Mouse (Mus musculus) embryonic facial prominence, embryonic 14.5 days (tissue): ENCODE results near the gene Fam198b. TPM values are rescaled to one million over a fixed set of nuclear protein-coding genes. Genes with fewer than 3 reads are reported as not detected.

Source experiments
- ATAC-seq: fragments of 200-750 bp; cut with Nextera tagmentation; 2 replicates; pipeline ENCODE4 v1.8.0; 2017; ENCODE audit warnings: low read depth, moderate number of reproducible peaks, moderate TSS enrichment
- DNase-seq: peaks from one replicate; pipeline ENCODE4 v3.0.0-alpha.2; 2015; ENCODE audit warnings: low spot score
- H3K27ac ChIP-seq: fragments of 300-500 bp; sonication (generic); replicated peaks from 2 replicates; pipeline ENCODE4 v1.5.1; 2014; ENCODE audit warnings: low read depth, mild to moderate bottlenecking, low read length, moderate library complexity
- H3K27me3 ChIP-seq: fragments of 300-500 bp; sonication (generic); replicated peaks from 2 replicates; pipeline ENCODE4 v1.6.1; 2014; ENCODE audit warnings: low read length; ENCODE audit not compliant: control insufficient read depth, insufficient read depth
- H3K36me3 ChIP-seq: fragments of 300-500 bp; sonication (generic); 2 replicates; pipeline ENCODE4 v1.6.1; 2014; ENCODE audit warnings: low read length, mixed read lengths; ENCODE audit not compliant: control insufficient read depth, insufficient read depth
- H3K4me1 ChIP-seq: fragments of 300-500 bp; sonication (generic); 2 replicates; pipeline ENCODE4 v1.6.1; 2014; ENCODE audit warnings: antibody characterized with exemption, low read length; ENCODE audit not compliant: control insufficient read depth, insufficient read depth
- H3K4me2 ChIP-seq: fragments of 300-500 bp; sonication (generic); 2 replicates; pipeline ENCODE4 v1.6.1; 2014; ENCODE audit warnings: low read depth, mild to moderate bottlenecking, low read length, moderate library complexity, mixed read lengths
- H3K4me3 ChIP-seq: fragments of 300-500 bp; sonication (generic); 2 replicates; pipeline ENCODE4 v1.5.1; 2014; ENCODE audit warnings: low read depth, mild to moderate bottlenecking, low read length
- H3K9ac ChIP-seq: fragments of 300-500 bp; sonication (generic); 2 replicates; pipeline ENCODE4 v1.6.1; 2014; ENCODE audit warnings: low read depth, mild to moderate bottlenecking, low read length, moderate library complexity, mixed read lengths
- H3K9me3 ChIP-seq: fragments of 300-500 bp; sonication (generic); 2 replicates; pipeline ENCODE4 v1.6.1; 2016; ENCODE audit warnings: low read length; ENCODE audit not compliant: control insufficient read depth
- WGBS: fragments of 180-500 bp; shearing (Covaris S2); extraction: QIAGEN DNeasy Blood & Tissue Kit; methylation state at CpG from one replicate; pipeline ENCODE4 v1.1.7; 2014; 5-methylcytosine and 5-hydroxymethylcytosine counted together
- polyA plus RNA-seq: library from polyadenylated mRNA; unstranded; fragments of >200 nt; fragmentation: Nextera tagmentation; extraction: Ambion mirVana; gene quantifications from 2 replicates; pipeline ENCODE4 v1.2.1, GENCODE M21; 2014

Gene Fam198b
- polyA plus RNA-seq, 1 experiment from 2014 or later, result 9.4 TPM

DNA sequence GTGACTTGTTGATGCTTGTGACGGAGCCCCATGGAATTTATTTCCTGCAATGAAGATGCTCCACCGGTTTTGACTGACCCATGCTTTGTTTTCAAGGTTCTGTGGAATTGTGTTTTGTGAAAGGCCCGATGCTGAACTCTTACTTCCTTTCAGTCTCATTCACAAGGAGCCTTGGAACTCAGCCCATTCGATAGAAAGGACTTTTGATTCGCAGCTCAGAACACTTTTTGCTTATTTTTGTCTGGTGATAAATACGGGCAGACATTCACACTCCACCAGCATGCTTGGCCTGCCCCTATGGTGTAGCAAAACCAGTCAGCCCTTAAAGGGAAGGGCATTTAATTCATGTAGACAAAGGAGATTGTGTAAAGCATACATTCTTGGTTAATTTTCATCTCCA, 19.5 kb downstream of the Fam198b start:
- ATAC-seq, result peak; percentile 58; the same call in 1 of the 2 replicates
- H3K27me3 ChIP-seq, result no peaks in the 10 kb centered on the region
- DNase-seq, result peak; percentile 68
- no peak overlapping the region for H3K27ac ChIP-seq
- H3K36me3 ChIP-seq, result no peaks in the 10 kb centered on the region
- H3K4me1 ChIP-seq, result 0 out of 2 replicates have a peak, but pooled peaks cover 4% of the 10 kb centered on the region
- H3K4me3 ChIP-seq, result no peak overlapping the region
- H3K9ac ChIP-seq, result no peak overlapping the region
- WGBS, result 60% methylated on average over 6 of the region's 6 CpGs
- no peaks in the 10 kb centered on the region for H3K9me3 ChIP-seq
- no peak overlapping the region for H3K4me2 ChIP-seq

DNA sequence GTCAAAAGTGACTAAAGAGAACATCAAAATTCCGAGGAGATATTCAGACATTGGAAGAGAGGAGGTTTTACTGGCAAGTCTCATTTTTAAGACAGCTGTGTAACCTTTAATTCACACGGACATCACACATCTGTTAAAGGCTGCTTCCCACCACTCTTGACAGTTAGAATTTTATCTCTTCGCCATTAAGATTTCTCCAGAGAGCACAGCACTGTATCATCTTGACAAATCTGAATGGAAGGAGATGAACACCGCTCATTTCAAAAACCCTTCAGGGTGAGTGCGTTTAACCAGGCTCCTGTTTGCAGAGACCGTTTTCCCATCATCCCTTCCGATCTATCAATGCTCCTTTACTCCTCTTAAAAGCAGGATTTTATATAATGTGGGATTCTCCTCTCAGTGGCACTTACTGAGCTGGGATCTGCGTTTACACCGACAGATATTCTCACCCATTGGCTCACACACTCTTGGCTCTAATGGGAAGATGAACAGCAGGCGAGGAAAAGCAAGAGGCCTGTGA, 20.0 kb downstream of the Fam198b start:
- Histone ChIP-seq H3K9ac (no peak overlapping the region), H3K4me2 (no peak overlapping the region), H3K36me3 (no peaks in the 10 kb centered on the region), H3K4me3 (no peak overlapping the region), H3K4me1 (0 out of 2 replicates have a peak, but pooled peaks cover 4% of the 10 kb centered on the region), H3K9me3 (no peaks in the 10 kb centered on the region), H3K27me3 (no peaks in the 10 kb centered on the region), H3K27ac (no peak overlapping the region; the same call in 1 of the 2 replicates)
- WGBS, result 73% methylated on average over 10 of the region's 10 CpGs
- ATAC-seq, result no peak
- DNase-seq, result no peak

- no peaks in the 10 kb centered on the region for H3K27me3 ChIP-seq
- H3K4me1 ChIP-seq, result 0 out of 2 replicates have a peak, but pooled peaks cover 4% of the 10 kb centered on the region
- no peaks in the 10 kb centered on the region for H3K36me3 ChIP-seq
- ATAC-seq (no peak), DNase-seq (no peak)
- H3K4me2 ChIP-seq, result no peak overlapping the region
- no peaks in the 10 kb centered on the region for H3K9me3 ChIP-seq
- no peak overlapping the region for H3K27ac ChIP-seq
- H3K4me3 ChIP-seq, result no peak overlapping the region
- H3K9ac ChIP-seq, result no peak overlapping the region
Measured at GRCm38 (mm10) chr3:79905397-79905796, 21.1 kb downstream of the Fam198b start.

GRCm38 (mm10) chr3:79906250-79907045, 22.1 kb downstream of the Fam198b start:
- no peaks in the 10 kb centered on the region for H3K36me3 ChIP-seq

DNA sequence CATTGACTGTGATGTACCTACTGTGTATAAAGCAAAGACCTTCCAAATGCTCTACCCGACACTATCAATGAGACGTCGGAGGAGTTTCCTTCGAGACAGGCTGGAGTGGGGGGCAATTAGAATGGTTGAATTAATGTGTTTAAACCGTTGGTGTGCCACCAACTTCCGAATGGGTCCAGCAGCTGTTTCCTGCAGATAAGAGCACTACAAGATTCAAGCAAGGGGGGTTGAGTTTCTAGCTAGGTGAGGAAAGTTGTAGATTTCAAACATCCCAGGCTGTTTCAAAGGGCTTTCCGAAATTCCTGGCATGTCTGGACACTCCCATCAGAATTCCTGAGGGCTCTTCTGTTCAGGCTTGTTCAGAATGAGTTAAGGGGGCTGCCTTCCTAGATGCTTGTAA, 22.9 kb downstream of the Fam198b start:
- Histone ChIP-seq H3K4me2 (no peak overlapping the region), H3K27me3 (no peaks in the 10 kb centered on the region), H3K36me3 (no peaks in the 10 kb centered on the region), H3K4me3 (no peak overlapping the region), H3K27ac (no peak overlapping the region; the same call in 1 of the 2 replicates), H3K9me3 (no peaks in the 10 kb centered on the region), H3K9ac (no peak overlapping the region), H3K4me1 (0 out of 2 replicates have a peak, but pooled peaks cover 4% of the 10 kb centered on the region)
- 60% methylated on average over 7 of the region's 7 CpGs for WGBS
- peak; percentile 65 for DNase-seq
- no peak for ATAC-seq

More at GRCm38 (mm10) chr3:79906250-79907045, 22.1 kb downstream of the Fam198b start:
- H3K27me3 ChIP-seq, result no peaks in the 10 kb centered on the region
- DNase-seq (no peak), ATAC-seq (no peak)
- H3K9me3 ChIP-seq, result no peaks in the 10 kb centered on the region
- 0 out of 2 replicates have a peak, but pooled peaks cover 4% of the 10 kb centered on the region for H3K4me1 ChIP-seq
- H3K4me2 ChIP-seq, result no peak overlapping the region
- WGBS, result 77% methylated on average over 5 of the region's 5 CpGs
- no peak overlapping the region for H3K9ac ChIP-seq
- H3K27ac ChIP-seq, result no peak overlapping the region
- H3K4me3 ChIP-seq, result no peak overlapping the region

GRCm38 (mm10) chr3:79910375-79911141, 26.2 kb downstream of the Fam198b start:
- WGBS, result 38% methylated on average over 10 of the region's 10 CpGs
- DNase-seq (no peak), ATAC-seq (no peak)
- Histone ChIP-seq H3K4me2 (no peak overlapping the region), H3K9ac (no peak overlapping the region), H3K36me3 (no peaks in the 10 kb centered on the region), H3K27ac (no peak overlapping the region), H3K4me3 (no peak overlapping the region), H3K27me3 (no peaks in the 10 kb centered on the region), H3K4me1 (0 out of 2 replicates have a peak, but pooled peaks cover 4% of the 10 kb centered on the region), H3K9me3 (no peaks in the 10 kb centered on the region)

DNA sequence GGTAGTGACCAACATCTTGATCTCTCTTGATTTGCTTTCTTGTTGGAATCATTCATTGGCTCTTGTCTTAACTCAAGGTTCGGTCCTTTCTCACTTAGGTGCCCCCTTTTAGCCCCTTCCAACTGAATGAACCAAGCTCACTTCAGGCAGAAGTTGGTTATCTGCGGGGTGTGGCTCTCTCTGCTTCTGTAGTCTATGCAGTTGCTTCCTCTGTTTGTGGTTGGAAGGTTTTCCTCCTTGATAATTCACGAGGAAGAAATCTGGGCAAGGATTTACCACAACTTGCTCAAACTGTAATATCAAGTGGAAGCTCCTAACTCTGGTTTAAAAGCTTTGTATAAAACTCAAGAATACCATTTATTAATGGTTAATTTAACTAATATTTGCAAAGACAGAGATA, 26.8 kb downstream of the Fam198b start:
- Histone ChIP-seq H3K4me2 (no peak overlapping the region), H3K9me3 (no peaks in the 10 kb centered on the region), H3K27ac (no peak overlapping the region), H3K4me3 (no peak overlapping the region), H3K9ac (no peak overlapping the region), H3K4me1 (0 out of 2 replicates have a peak, but pooled peaks cover 4% of the 10 kb centered on the region), H3K36me3 (no peaks in the 10 kb centered on the region), H3K27me3 (no peaks in the 10 kb centered on the region)
- ATAC-seq, result no peak
- WGBS, result 81% methylated on average over 3 of the region's 3 CpGs
- no peak for DNase-seq

DNA sequence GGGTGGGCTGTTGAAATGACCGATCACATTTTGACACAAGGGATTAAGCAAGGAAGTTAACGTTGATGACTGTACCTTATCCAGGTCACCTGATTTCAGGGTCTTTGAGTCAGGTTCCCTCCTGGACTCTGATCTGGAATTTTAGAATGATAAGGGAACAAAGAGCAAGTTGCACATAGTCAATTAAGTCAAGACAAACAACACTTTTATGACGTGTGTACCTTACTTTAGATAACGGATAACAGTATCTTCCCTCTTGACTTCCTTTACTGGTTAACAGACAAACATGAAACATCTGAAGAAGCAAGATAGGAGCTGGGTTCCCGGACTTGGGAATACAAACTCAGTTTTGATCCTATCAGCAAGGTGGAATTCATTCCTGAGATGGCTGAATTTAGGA, 29.7 kb downstream of the Fam198b start:
- no peak overlapping the region for H3K4me3 ChIP-seq
- no peaks in the 10 kb centered on the region for H3K27me3 ChIP-seq
- no peaks in the 10 kb centered on the region for H3K4me1 ChIP-seq
- DNase-seq (no peak), ATAC-seq (no peak)
- 85% methylated on average over 5 of the region's 5 CpGs for WGBS
- no peak overlapping the region for H3K9ac ChIP-seq
- no peaks in the 10 kb centered on the region for H3K9me3 ChIP-seq
- H3K36me3 ChIP-seq, result no peaks in the 10 kb centered on the region
- H3K4me2 ChIP-seq, result no peak overlapping the region
- no peak overlapping the region for H3K27ac ChIP-seq
